ENCODE assay signal across 23 mouse cellular contexts in the genomic region with DNA sequence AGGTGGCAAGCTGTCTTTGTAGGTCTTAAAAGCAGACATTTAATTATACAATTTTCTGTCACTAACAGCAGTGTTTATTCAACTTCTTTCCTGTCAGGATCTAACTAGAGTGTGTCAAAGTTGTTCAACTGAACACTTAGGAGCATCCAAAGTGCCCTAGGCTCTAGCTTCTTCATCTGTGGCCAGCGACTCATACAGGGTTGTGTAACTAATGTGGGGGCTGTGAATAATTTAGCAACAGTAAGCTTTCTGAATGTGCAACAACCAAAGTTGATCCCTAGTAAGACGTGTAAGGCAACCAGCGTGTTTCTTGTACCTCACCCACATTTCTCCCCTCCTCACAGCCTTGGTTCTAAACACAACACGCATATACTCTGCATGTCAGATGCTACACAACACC. TPM values are rescaled to one million over a fixed set of nuclear protein-coding genes. Genes with fewer than 3 reads are reported as not detected.
"Had no signal": no experiment of that assay in that cellular context is flagged by ENCODE, and none has a peak within 500 bp of the region (broad histone marks: within the 10 kb centered on the region; RNA-seq: fewer than 3 reads in every experiment).

No protein-coding gene starts in this region.

- DNase-seq: kidney, adult 8-10 months; kidney, postnatal 25 days; layer of hippocampus, adult 9-11 months; layer of hippocampus, postnatal 36 days; lung, embryonic 14.5 days; lung, postnatal 10 days; lung, postnatal 4 days; right cerebral cortex, postnatal 14 days; thymus, adult 2 months; thymus, postnatal 25 days had no signal

- H3K4me3 ChIP-seq: limb, embryonic 13.5 days; liver, embryonic 15.5 days; megakaryocyte, embryonic 14.5 days; midbrain, embryonic 12.5 days; stomach, embryonic 15.5 days had no signal

- H3K36me3 ChIP-seq: limb, embryonic 13.5 days; liver, embryonic 15.5 days; midbrain, embryonic 12.5 days; stomach, embryonic 15.5 days had no signal

- H3K27me3 ChIP-seq: limb, embryonic 13.5 days; liver, embryonic 15.5 days; midbrain, embryonic 12.5 days; stomach, embryonic 15.5 days had no signal

- H3K27ac ChIP-seq: limb, embryonic 13.5 days; liver, embryonic 15.5 days; midbrain, embryonic 12.5 days; stomach, embryonic 15.5 days had no signal

- H3K9me3 ChIP-seq: limb, embryonic 13.5 days; liver, embryonic 15.5 days; megakaryocyte, embryonic 14.5 days; midbrain, embryonic 12.5 days; stomach, embryonic 15.5 days had no signal

- H3K4me1 ChIP-seq: limb, embryonic 13.5 days; liver, embryonic 15.5 days; midbrain, embryonic 12.5 days; stomach, embryonic 15.5 days had no signal

RNA-seq across cellular contexts. Expression of a gene that starts 39.4 kb away (rescaled TPM):
- total RNA-seq: layer of hippocampus, adult 18-20 months; layer of hippocampus, postnatal 36 days; left cerebral cortex, postnatal 36 days; liver, adult 2 months had no signal
- polyA plus RNA-seq: kidney, embryonic 16.5 days; limb, embryonic 13.5 days; liver, adult 2 months; liver, embryonic 15.5 days; lung, embryonic 14.5 days; midbrain, embryonic 12.5 days; midbrain, embryonic 16.5 days; neural tube, embryonic 14.5 days; spleen, adult 2 months; stomach, embryonic 15.5 days; thymus, adult 2 months; urinary bladder, adult 2 months had no signal
